ENCODE assay signal across 17 mouse cellular contexts in genomic region chr16:10330586-10331495, GRCm38 (mm10). TPM values are rescaled to one million over a fixed set of nuclear protein-coding genes. Genes with fewer than 3 reads are reported as not detected.
A peak's percentile ranks its signal among the peaks of the same experiment; 100 is the strongest.
DNase-seq lines count a peak whose midpoint lies in the region; ATAC-seq and TF ChIP-seq lines count a peak whose summit lies in the region.
"Had no signal": no experiment of that assay in that cellular context is flagged by ENCODE, and none has a peak within 500 bp of the region (broad histone marks: within the 10 kb centered on the region; RNA-seq: fewer than 3 reads in every experiment).

No protein-coding gene starts in this region.

- no peak overlapping the region for H3K27ac ChIP-seq in liver, adult 2 months (replicated peaks; ENCODE audit: insufficient read depth, low read depth, low read length)
- H3K27ac ChIP-seq in lung, postnatal 0 days (ENCODE audit: low read length) = no peak overlapping the region
- H3K27ac ChIP-seq: heart, embryonic 15.5 days; liver, embryonic 12.5 days; neural tube, embryonic 13.5 days had no signal

- no peak overlapping the region for H3K4me2 ChIP-seq in lung, postnatal 0 days (replicated peaks; ENCODE audit: low read depth, low read length)
- H3K4me2 ChIP-seq: heart, embryonic 15.5 days; liver, embryonic 12.5 days; neural tube, embryonic 13.5 days had no signal

- H3K27me3 ChIP-seq in liver, adult 2 months (ENCODE audit: control insufficient read depth, insufficient read depth, low read length) = no peaks in the 10 kb centered on the region
- no peaks in the 10 kb centered on the region for H3K27me3 ChIP-seq in lung, postnatal 0 days (replicated peaks; ENCODE audit: insufficient read depth, low read length)
- H3K27me3 ChIP-seq: heart, embryonic 15.5 days; liver, embryonic 12.5 days; neural tube, embryonic 13.5 days; Patski had no signal

- H3K4me1 ChIP-seq in liver, adult 2 months (ENCODE audit: control insufficient read depth, insufficient read depth, low read length) = peaks cover 5% of the 10 kb centered on the region
- no peaks in the 10 kb centered on the region; the same call in 1 of the 2 replicates for H3K4me1 ChIP-seq in lung, postnatal 0 days (ENCODE audit: insufficient read depth, low read depth, low read length)
- H3K4me1 ChIP-seq: heart, embryonic 15.5 days; neural tube, embryonic 13.5 days had no signal

- no peak overlapping the region for H3K9ac ChIP-seq in liver, adult 2 months (ENCODE audit: low read depth, low read length)
- H3K9ac ChIP-seq in lung, postnatal 0 days (replicated peaks; ENCODE audit: low read depth) = no peak overlapping the region
- H3K9ac ChIP-seq: heart, embryonic 15.5 days; liver, embryonic 12.5 days; neural tube, embryonic 13.5 days had no signal

- no peaks in the 10 kb centered on the region for H3K79me2 ChIP-seq in liver, adult 2 months (ENCODE audit: control insufficient read depth, insufficient read depth, low read length)

- WGBS in liver, adult 2 months = 71% methylated on average over 12 of the region's 12 CpGs
- WGBS in lung, postnatal 0 days = 59% methylated on average over 12 of the region's 12 CpGs

- peak; percentile 60 for ATAC-seq in lung, postnatal 0 days
- ATAC-seq in megakaryocyte-erythroid progenitor cell, adult 5-6 weeks (replicated peaks; ENCODE audit: low FRiP score, low TSS enrichment, poor library complexity, severe bottlenecking) = no peak
- ATAC-seq: liver, embryonic 12.5 days; midbrain, embryonic 16.5 days; Patski had no signal

- H3K36me3 ChIP-seq in liver, adult 2 months (ENCODE audit: control insufficient read depth, insufficient read depth, low read length) = no peaks in the 10 kb centered on the region
- no peaks in the 10 kb centered on the region for H3K36me3 ChIP-seq in lung, postnatal 0 days (ENCODE audit: insufficient read depth, low read length)
- H3K36me3 ChIP-seq: heart, embryonic 15.5 days; liver, embryonic 12.5 days; neural tube, embryonic 13.5 days had no signal

- DNase-seq in liver, adult 2 months (ENCODE audit: extremely low read depth, low read depth, low spot score) = peak; percentile 22
- DNase-seq in liver (no peak), NIH3T3 (ENCODE audit: low read depth) (peak; percentile 62)
- DNase-seq in lung, postnatal 0 days (ENCODE audit: low spot score) = peak; percentile 76
- peak; percentile 84 for DNase-seq in urinary bladder, postnatal 14 days (ENCODE audit: low spot score)
- DNase-seq in cerebellum, adult 18-20 months = no peak
- DNase-seq: cerebellum, adult 9-11 months; kidney, adult 11 months; retina, postnatal 1 day; thymus, postnatal 14 days had no signal

- no peak overlapping the region for H3K4me3 ChIP-seq in liver, adult 2 months (ENCODE audit: insufficient read depth, low read depth, low read length)
- no peak overlapping the region for H3K4me3 ChIP-seq in lung, postnatal 0 days (ENCODE audit: low read depth, low read length)
- H3K4me3 ChIP-seq: heart, embryonic 15.5 days; liver, embryonic 12.5 days; neural tube, embryonic 13.5 days had no signal

- TF ChIP-seq CTCF in liver, adult 2 months (IDR thresholded peaks at IDR 0.05; ENCODE audit: low read depth, low read length) = no peak
- no peak for TF ChIP-seq CTCF in lung, postnatal 0 days (IDR thresholded peaks at IDR 0.05)

- no peak for TF ChIP-seq EP300 in lung, postnatal 0 days (IDR thresholded peaks at IDR 0.05)

- no peaks in the 10 kb centered on the region for H3K9me3 ChIP-seq in lung, postnatal 0 days (ENCODE audit: low read length)
- H3K9me3 ChIP-seq: heart, embryonic 15.5 days; liver, embryonic 12.5 days; neural tube, embryonic 13.5 days had no signal

- TF ChIP-seq POLR2A in liver, adult 2 months (IDR thresholded peaks at IDR 0.05; ENCODE audit: extremely low read depth, insufficient read depth, low read length) = no peak

RNA-seq across cellular contexts. Expression of gene Emp2, which starts 17.1 kb away (rescaled TPM):
- 5.7 and 10.7 TPM in 2 replicates for total RNA-seq in liver, adult 2 months (2014; rRNA removed)
- polyA plus RNA-seq in liver, adult 2 months (2012; rRNA removed) = 7.2 and 14.1 TPM in 2 replicates
- 584 and 640 TPM in 2 replicates for polyA plus RNA-seq in lung, postnatal 0 days (2015; fragmentation: Nextera tagmentation; extraction: Ambion mirVana)
- total RNA-seq in megakaryocyte-erythroid progenitor cell, adult 5-6 weeks (2014; fragmentation: Nextera tagmentation) = not detected in 2 replicates
- total RNA-seq in megakaryocyte-erythroid progenitor cell, adult 5-6 weeks (2017) = not detected in 2 replicates
- total RNA-seq: megakaryocyte progenitor cell, adult 5-6 weeks had no signal

Comparison
In these comparisons a context has a peak if more than half of its experiments do, and no peak if none do; other contexts are left out.
1. DNase-seq: peak in liver, adult 2 months (single experiment), NIH3T3 (single experiment), lung, postnatal 0 days (single experiment) and urinary bladder, postnatal 14 days (single experiment); none in liver (single experiment) and cerebellum, adult 18-20 months (0 of 2).